ENCODE assay signal across 8 mouse cellular contexts in the genomic region with DNA sequence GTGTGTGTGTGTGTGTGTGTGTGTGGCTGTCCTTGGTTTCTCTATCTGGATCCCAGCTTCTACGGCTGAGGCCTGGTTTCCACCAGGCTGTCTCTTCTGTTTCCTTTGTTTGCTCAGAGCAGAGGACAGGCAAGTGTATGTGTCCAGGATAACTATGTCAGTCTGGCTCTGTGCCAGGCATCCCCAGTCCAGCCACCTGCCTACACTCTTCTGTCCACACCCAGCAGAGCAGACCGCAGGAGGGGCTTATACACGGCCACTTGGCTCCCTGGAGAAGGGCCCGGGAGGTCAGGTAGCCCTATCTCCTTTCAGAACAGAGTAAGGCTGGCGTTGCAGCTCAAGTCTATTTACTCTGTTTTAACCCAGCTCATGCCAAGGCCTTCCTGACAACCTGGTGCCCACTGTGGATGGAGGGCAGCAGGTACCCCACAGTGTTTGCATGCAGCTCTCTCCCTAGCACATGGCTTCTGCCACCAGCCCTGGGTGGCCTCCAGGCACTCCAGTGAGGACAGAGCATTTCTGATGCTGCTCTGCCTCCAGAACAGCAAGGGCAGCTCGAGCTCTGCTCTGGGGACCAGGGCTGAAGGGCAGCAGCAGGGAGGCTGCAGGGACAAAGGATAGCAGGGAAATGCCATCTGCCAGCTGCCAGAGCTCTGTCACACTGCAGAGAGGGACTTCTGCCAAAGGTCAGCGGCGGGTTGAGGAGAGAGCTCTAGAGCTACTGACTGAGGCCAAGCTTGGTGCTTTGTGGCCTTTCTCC.
DNase-seq lines count a peak whose midpoint lies in the region; ATAC-seq and TF ChIP-seq lines count a peak whose summit lies in the region.

No protein-coding gene starts in this region.

- H3K9ac ChIP-seq in heart, embryonic 12.5 days: no peak overlapping the region
- peak overlapping the region; percentile 19 for H3K9ac ChIP-seq in midbrain, postnatal 0 days (replicated peaks; ENCODE audit: low read length, poor library complexity, severe bottlenecking)

- H3K4me2 ChIP-seq in heart, embryonic 12.5 days: no peak overlapping the region
- no peak overlapping the region for H3K4me2 ChIP-seq in midbrain, postnatal 0 days (ENCODE audit: low read depth, low read length, poor library complexity, severe bottlenecking)

- H3K27ac ChIP-seq in cortical plate, adult 2 months (ENCODE audit: insufficient read depth, low read length): peak overlapping the region; percentile 52; the same call in 1 of the 2 replicates
- H3K27ac ChIP-seq in heart, embryonic 12.5 days (ENCODE audit: poor library complexity, severe bottlenecking): peak overlapping the region; percentile 26; the same call in 1 of the 2 replicates
- 0 out of 2 replicates have a peak overlapping the region, but pooled peaks have one; percentile 21 for H3K27ac ChIP-seq in limb, embryonic 10.5 days
- peak overlapping the region; percentile 18; the same call in 1 of the 2 replicates for H3K27ac ChIP-seq in midbrain, postnatal 0 days (ENCODE audit: low read depth, low read length)

- TF ChIP-seq POLR2A in cortical plate, adult 2 months (IDR thresholded peaks at IDR 0.05; ENCODE audit: extremely low read depth, insufficient read depth, low read length): no peak

- no peak overlapping the region for H3K4me3 ChIP-seq in cortical plate, adult 2 months (ENCODE audit: insufficient read depth, low read length)
- H3K4me3 ChIP-seq in heart, embryonic 12.5 days: no peak overlapping the region
- no peak overlapping the region for H3K4me3 ChIP-seq in limb, embryonic 10.5 days
- no peak overlapping the region for H3K4me3 ChIP-seq in midbrain, postnatal 0 days (ENCODE audit: low read depth, low read length)

- no peak for TF ChIP-seq CTCF in cortical plate, adult 2 months (IDR thresholded peaks at IDR 0.05; ENCODE audit: extremely low read depth, insufficient read depth, low read length)
- TF ChIP-seq CTCF in midbrain, postnatal 0 days (IDR thresholded peaks at IDR 0.05): no peak

- WGBS in heart, embryonic 12.5 days: 42% methylated on average over 8 of the region's 8 CpGs
- 79% methylated on average over 8 of the region's 8 CpGs for WGBS in limb, embryonic 10.5 days
- 23% methylated on average over 8 of the region's 8 CpGs for WGBS in midbrain, postnatal 0 days

- peaks cover 6% of the 10 kb centered on the region; the same call in 1 of the 2 replicates for H3K36me3 ChIP-seq in heart, embryonic 12.5 days
- H3K36me3 ChIP-seq in limb, embryonic 10.5 days: peaks cover 2% of the 10 kb centered on the region; the same call in 1 of the 2 replicates
- H3K36me3 ChIP-seq in midbrain, postnatal 0 days (ENCODE audit: insufficient read depth, low read length): 0 out of 2 replicates have a peak, but pooled peaks cover 5% of the 10 kb centered on the region

- no peaks in the 10 kb centered on the region for H3K27me3 ChIP-seq in heart, embryonic 12.5 days (replicated peaks)
- H3K27me3 ChIP-seq in limb, embryonic 10.5 days (ENCODE audit: low read depth, poor library complexity, severe bottlenecking): no peaks in the 10 kb centered on the region
- no peaks in the 10 kb centered on the region for H3K27me3 ChIP-seq in midbrain, postnatal 0 days (ENCODE audit: insufficient read depth, low read length)

- H3K9me3 ChIP-seq in heart, embryonic 12.5 days (replicated peaks): no peaks in the 10 kb centered on the region
- no peaks in the 10 kb centered on the region for H3K9me3 ChIP-seq in limb, embryonic 10.5 days (replicated peaks)
- H3K9me3 ChIP-seq in midbrain, postnatal 0 days (ENCODE audit: low read length): no peaks in the 10 kb centered on the region

- ATAC-seq in heart, embryonic 12.5 days (ENCODE audit: insufficient number of reproducible peaks, low FRiP score): peak; percentile 62
- ATAC-seq in midbrain, postnatal 0 days (ENCODE audit: low FRiP score): peak; percentile 22; the same call in 1 of the 2 replicates

- DNase-seq in heart, adult 18-20 months: peak; percentile 74 to 86
- no peak for DNase-seq in heart, postnatal 25 days (ENCODE audit: low spot score)
- no peak for DNase-seq in limb, embryonic 10.5 days (ENCODE audit: low spot score)
- DNase-seq in midbrain, postnatal 0 days (ENCODE audit: low spot score): peak; percentile 82
- no peak for DNase-seq in frontal cortex, adult 2 months (ENCODE audit: extremely low spot score in 1 of 2, low spot score in 1 of 2)
- DNase-seq in frontal cortex, postnatal 14 days (ENCODE audit: low spot score in 2 of 2): no peak

- H3K4me1 ChIP-seq in cortical plate, adult 2 months (ENCODE audit: control insufficient read depth, insufficient read depth, low read length): peaks cover 13% of the 10 kb centered on the region
- H3K4me1 ChIP-seq in heart, embryonic 12.5 days (replicated peaks): peaks cover 41% of the 10 kb centered on the region
- H3K4me1 ChIP-seq in limb, embryonic 10.5 days: no peaks in the 10 kb centered on the region
- H3K4me1 ChIP-seq in midbrain, postnatal 0 days (ENCODE audit: insufficient read depth, low read length): peaks cover 18% of the 10 kb centered on the region

- intact Hi-C loops in heart, postnatal 25 days (cut with DNase I): loop anchor here (5.0 kb wide), 1 partner anchor 35 kb away; no protein-coding TSS in a partner anchor

Comparison
In these comparisons a context has a peak if more than half of its experiments do, and no peak if none do; other contexts are left out.
1. DNase-seq: peak in heart, adult 18-20 months (2 of 2) and midbrain, postnatal 0 days (single experiment); none in heart, postnatal 25 days (single experiment), limb, embryonic 10.5 days (single experiment), frontal cortex, adult 2 months (0 of 2) and frontal cortex, postnatal 14 days (0 of 2).
2. Peak in every context shown above with its lines, with median percentiles within 50 percentile points of each other: H3K27ac ChIP-seq.